Mouse (Mus musculus) activated CD4-positive, CD25-positive, alpha-beta regulatory T cell, adult 4 months (primary cell): ENCODE results near the gene Serpina16. TPM values are rescaled to one million over a fixed set of nuclear protein-coding genes. Genes with fewer than 3 reads are reported as not detected.

Experiments used
- ATAC-seq: one replicate; pipeline ENCODE4 v1.8.0; 2017
- polyA plus RNA-seq, 2 experiments: library from polyadenylated mRNA; unstranded; fragments of 100-300 nt; shearing (Covaris generic); gene quantifications; one replicate each; pipeline ENCODE4 v1.2.1; 2017

Gene Serpina16
- polyA plus RNA-seq, 2 experiments from 2014 or later = not detected

- ATAC-seq = no peak
Observed at GRCm38 (mm10) chr12:103656848-103657626, 18.9 kb downstream of the Serpina16 start, which contains the start of gene Serpina6. Serpina6 (minus strand) TSS chr12:103657212.

GRCm38 (mm10) chr12:103655123-103656044 is 20.6 kb downstream of the Serpina16 start:
- ATAC-seq = no peak

- no peak for ATAC-seq
Observed at GRCm38 (mm10) chr12:103653836-103654235, 22.1 kb downstream of the Serpina16 start.

GRCm38 (mm10) chr12:103646314-103646713 is 29.6 kb downstream of the Serpina16 start:
- ATAC-seq = no peak

- ATAC-seq = no peak
Observed at GRCm38 (mm10) chr12:103644601-103645000, 31.3 kb downstream of the Serpina16 start.

GRCm38 (mm10) chr12:103643818-103644217 is 32.1 kb downstream of the Serpina16 start:
- no peak for ATAC-seq

- ATAC-seq = peak; percentile 52
Observed at GRCm38 (mm10) chr12:103643336-103643735, 32.6 kb downstream of the Serpina16 start.

GRCm38 (mm10) chr12:103635846-103636245 is 40.1 kb downstream of the Serpina16 start:
- ATAC-seq = no peak

GRCm38 (mm10) chr12:103634430-103634829 is 41.5 kb downstream of the Serpina16 start:
- ATAC-seq = no peak

- ATAC-seq = no peak
Observed at GRCm38 (mm10) chr12:103631203-103631612, 44.7 kb downstream of the Serpina16 start, which contains the start of gene Serpina10. Serpina10 (minus strand) TSS chr12:103631444.

Other genes starting within 250 kb of the Serpina16 start
- 100 to 1,000 TPM; 252 to 334 TPM for gene Ifi27, start 241.9 kb downstream of the Serpina16 start, polyA plus RNA-seq
- 1,000 to 10,000 TPM; 1,686 to 1,965 TPM for gene Ifi27l2a, start 232.5 kb downstream of the Serpina16 start, polyA plus RNA-seq
- not detected for gene Ifi27l2b, start 218.9 kb downstream of the Serpina16 start, polyA plus RNA-seq
- gene Ppp4r4, start 143.9 kb downstream of the Serpina16 start, polyA plus RNA-seq = under 1 TPM in 1 of 2 experiments, not detected in 1; 0.17 TPM
- gene Serpina10, start 44.7 kb downstream of the Serpina16 start, polyA plus RNA-seq = not detected
- not detected for gene Serpina6, start 18.9 kb downstream of the Serpina16 start, polyA plus RNA-seq
- gene Serpina1f, start 19.4 kb upstream of the Serpina16 start, polyA plus RNA-seq = not detected
- not detected for gene Serpina1d, start 97.5 kb upstream of the Serpina16 start, polyA plus RNA-seq
- not detected for gene Serpina1b, start 154.2 kb upstream of the Serpina16 start, polyA plus RNA-seq
- not detected for gene Serpina1a, start 187.4 kb upstream of the Serpina16 start, polyA plus RNA-seq
- gene Serpina1c, start 228.7 kb upstream of the Serpina16 start, polyA plus RNA-seq = not detected